Mouse (Mus musculus) left cerebral cortex, postnatal 14 days (tissue): ENCODE data around the gene Pdlim4. TPM values are rescaled to one million over a fixed set of nuclear protein-coding genes. Genes with fewer than 3 reads are reported as not detected.
A peak's percentile ranks its signal among the peaks of the same experiment; 100 is the strongest.

Experiments used
- DNase-seq, 2 experiments: peaks; one replicate each; pipeline ENCODE4 v3.0.0; 2021 to 2022; ENCODE audit warnings: low spot score in 2 of 2, mixed read lengths in 1 of 2
- intact Hi-C: fragments of 180-260 bp; cut with DNase I; formaldehyde crosslinking; loops from one replicate; pipeline ENCODE4 v1.15.1; 2025
- total RNA-seq, 2 experiments: library from RNA; stranded (reverse); gene quantifications; 2 replicates each; pipeline ENCODE4 v1.2.3; 2021

Pdlim4 gene
- total RNA-seq, 2 experiments from 2014 or later = 10.9 to 12.0 TPM

DNA sequence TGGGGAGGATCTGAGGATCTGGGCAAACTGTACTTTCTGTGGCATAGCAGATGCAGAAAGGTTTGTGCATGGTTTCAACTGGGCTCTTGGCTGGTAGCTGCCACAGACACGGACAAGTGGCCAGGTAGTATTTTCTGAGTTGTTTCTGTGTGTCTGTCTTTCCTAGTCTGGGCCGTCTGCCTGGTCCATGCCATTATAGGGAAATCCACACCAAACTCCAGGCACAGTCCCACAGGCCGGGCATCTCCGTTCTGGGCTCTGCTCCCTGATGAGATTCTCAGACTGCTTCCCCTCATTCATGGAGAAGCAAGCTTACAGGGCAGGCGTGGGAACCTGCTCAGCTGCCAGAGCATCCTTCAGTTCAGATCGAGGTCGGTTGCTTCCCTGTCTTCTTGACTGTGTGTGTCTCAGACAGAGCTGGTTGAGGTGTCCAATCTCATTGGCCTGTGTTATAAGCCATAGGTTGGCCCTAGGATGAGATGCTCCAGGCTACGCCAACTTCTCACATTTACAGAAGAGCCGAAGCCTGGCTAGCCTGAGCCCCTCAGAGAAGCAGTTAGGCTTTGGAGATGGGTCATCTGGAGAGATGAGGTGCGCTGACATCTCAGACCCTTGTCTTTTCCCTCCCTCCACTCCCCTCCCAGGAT is 31.4 kb upstream of the Pdlim4 start, which contains the start of gene P4ha2:
P4ha2 (plus strand) TSS at position 51 of the 647 bp plus-strand sequence.
- DNase-seq = no peak
- intact Hi-C loops = no loop called here

- intact Hi-C loops = no loop called here
Measured at GRCm38 (mm10) chr11:54093000-54093399, 24.2 kb upstream of the Pdlim4 start.

DNA sequence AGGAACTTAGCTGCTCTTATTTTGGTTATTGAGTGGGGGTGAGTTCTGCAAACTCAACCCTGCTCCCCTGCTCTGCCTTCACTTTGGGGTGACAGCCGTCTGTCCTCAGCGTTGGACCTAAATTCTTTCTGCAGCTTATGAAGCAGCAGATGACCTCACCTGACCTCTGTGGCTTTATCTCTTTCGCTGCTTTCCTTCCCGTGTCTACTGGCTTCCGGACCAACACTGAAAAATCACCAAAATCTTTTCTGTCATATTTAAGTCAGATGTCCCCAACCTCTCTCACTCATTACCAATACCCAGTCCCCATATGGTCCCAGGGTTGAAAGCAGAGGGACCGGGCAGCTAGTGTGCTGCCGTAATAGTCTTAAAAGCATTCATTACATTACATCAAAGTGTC is 23.4 kb upstream of the Pdlim4 start:
- intact Hi-C loops = no loop called here
- DNase-seq = no peak

More at GRCm38 (mm10) chr11:54093000-54093399, 24.2 kb upstream of the Pdlim4 start:
- peak in 1 of 2 experiments; percentile 65 for DNase-seq

- DNase-seq = peak in 1 of 2 experiments; percentile 48
Measured at GRCm38 (mm10) chr11:54091726-54092125, 22.9 kb upstream of the Pdlim4 start.

GRCm38 (mm10) chr11:54090091-54090879 is 21.5 kb upstream of the Pdlim4 start:
- DNase-seq = no peak
- intact Hi-C loops = no loop called here

More at GRCm38 (mm10) chr11:54091726-54092125, 22.9 kb upstream of the Pdlim4 start:
- intact Hi-C loops = no loop called here

- peak; percentile 73 to 78 for DNase-seq
- intact Hi-C loops = loop anchor here (2.0 kb wide), 1 partner anchor 86 kb away; no protein-coding TSS in a partner anchor
Measured at GRCm38 (mm10) chr11:54088947-54089317, 20.1 kb upstream of the Pdlim4 start.

GRCm38 (mm10) chr11:54088253-54088946 is 19.6 kb upstream of the Pdlim4 start:
- intact Hi-C loops = loop anchor here (2.0 kb wide), 1 partner anchor 86 kb away; no protein-coding TSS in a partner anchor
- peak in 1 of 2 experiments; percentile 64 for DNase-seq

GRCm38 (mm10) chr11:54085816-54086215 is 17.0 kb upstream of the Pdlim4 start:
- no peak for DNase-seq
- intact Hi-C loops = no loop called here

GRCm38 (mm10) chr11:54084976-54085375 is 16.2 kb upstream of the Pdlim4 start:
- intact Hi-C loops = no loop called here
- DNase-seq = no peak

- no peak for DNase-seq
- intact Hi-C loops = no loop called here
Measured at GRCm38 (mm10) chr11:54082725-54083124, 13.9 kb upstream of the Pdlim4 start.

- DNase-seq = no peak
- intact Hi-C loops = no loop called here
Measured at GRCm38 (mm10) chr11:54080435-54080834, 11.6 kb upstream of the Pdlim4 start.

DNA sequence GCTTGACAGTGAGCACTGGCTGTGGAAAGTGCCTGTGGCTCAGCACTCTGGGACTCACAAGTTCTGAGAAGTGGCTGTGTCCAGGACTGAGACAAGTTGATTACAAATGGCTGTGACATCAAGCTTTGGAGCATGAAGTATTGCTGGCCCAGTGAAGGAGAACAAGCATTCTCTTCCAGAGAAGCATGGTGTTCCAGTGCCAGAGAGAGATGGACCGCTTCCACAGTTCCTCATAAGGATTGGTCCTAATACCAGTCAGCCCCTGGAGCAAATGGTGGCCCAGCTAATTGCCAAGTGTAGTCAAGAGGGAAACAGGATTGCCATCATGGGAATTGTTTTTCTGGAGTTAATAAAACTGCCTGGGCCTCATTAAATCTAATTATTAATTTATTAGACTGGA is 7.3 kb upstream of the Pdlim4 start:
- intact Hi-C loops = no loop called here
- no peak for DNase-seq

DNA sequence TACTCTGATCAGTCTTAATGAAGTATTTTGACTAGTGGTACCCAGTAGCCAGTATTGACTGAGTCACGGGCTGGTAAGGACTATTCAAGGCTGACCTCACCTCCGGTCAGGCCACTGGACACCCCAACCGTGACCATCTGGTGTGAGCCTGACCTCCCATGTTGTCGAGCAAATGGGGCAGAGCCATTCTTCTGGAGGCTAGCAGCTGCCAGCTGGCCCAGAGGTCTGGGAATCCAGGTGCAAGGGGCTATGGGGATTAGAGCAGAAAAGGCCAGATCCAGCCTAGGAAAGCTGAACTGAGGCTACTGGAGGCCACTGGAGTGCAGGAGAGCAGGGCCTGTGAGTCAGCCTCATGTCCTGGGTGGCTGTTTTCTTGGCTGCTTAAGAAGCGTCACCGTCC is 6.5 kb upstream of the Pdlim4 start:
- DNase-seq = no peak

DNA sequence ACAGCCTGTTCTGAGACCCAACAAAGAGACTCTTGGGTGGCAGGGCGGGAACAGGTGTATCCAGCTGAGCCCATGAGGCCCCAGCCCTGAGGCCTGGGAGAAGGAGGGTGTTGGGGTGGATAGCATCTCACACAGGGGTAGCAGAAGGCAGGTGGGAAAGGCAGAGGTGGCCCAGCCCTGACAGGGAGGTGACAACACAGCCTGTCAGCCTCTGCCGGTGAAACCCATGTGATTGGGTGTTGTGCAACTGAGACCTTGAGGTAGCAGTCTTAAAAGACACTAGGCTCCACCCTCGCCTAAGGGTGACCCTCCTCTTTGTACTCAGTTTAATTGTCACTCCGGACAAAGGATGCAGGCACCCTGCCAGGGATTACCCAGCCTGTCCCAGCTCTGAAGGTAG is 4.5 kb upstream of the Pdlim4 start:
- intact Hi-C loops = no loop called here
- no peak for DNase-seq

More for the DNA sequence above, 6.5 kb upstream of the Pdlim4 start:
- intact Hi-C loops = no loop called here

- intact Hi-C loops = no loop called here
Measured at GRCm38 (mm10) chr11:54071726-54072445, 3.1 kb upstream of the Pdlim4 start.

GRCm38 (mm10) chr11:54067996-54068519 is 756 bp downstream of the Pdlim4 start:
- no peak for DNase-seq
- intact Hi-C loops = no loop called here

More at GRCm38 (mm10) chr11:54071726-54072445, 3.1 kb upstream of the Pdlim4 start:
- DNase-seq = no peak

GRCm38 (mm10) chr11:54067318-54067995 is 1.4 kb downstream of the Pdlim4 start:
- no peak for DNase-seq
- intact Hi-C loops = no loop called here

GRCm38 (mm10) chr11:54066400-54066799 is 2.4 kb downstream of the Pdlim4 start:
- intact Hi-C loops = no loop called here
- no peak for DNase-seq

DNA sequence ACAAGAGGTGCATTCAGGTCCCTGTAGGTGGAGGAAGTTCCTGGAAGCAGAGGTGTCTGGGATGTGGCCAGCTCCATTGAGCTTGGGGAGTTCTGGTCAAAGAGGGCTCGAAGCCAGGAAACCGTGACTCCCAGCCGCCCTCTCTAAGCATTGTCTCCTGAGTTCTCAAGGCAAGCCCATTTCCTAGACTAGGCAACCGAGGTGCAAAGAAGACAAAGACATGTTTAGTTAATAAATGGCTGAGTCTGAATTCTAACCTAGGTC is 3.0 kb downstream of the Pdlim4 start:
- intact Hi-C loops = no loop called here
- DNase-seq = no peak
